7 mouse cellular contexts compared by ENCODE assay signal in genomic region chr2:91950275-91951085, GRCm38 (mm10). TPM values are rescaled to one million over a fixed set of nuclear protein-coding genes. Genes with fewer than 3 reads are reported as not detected.
DNase-seq lines count a peak whose midpoint lies in the region; ATAC-seq lines count a peak whose summit lies in the region.

No protein-coding gene starts in this region.

- 12% methylated on average over 15 of the region's 15 CpGs for WGBS in forebrain, embryonic 15.5 days
- WGBS in hindbrain, embryonic 14.5 days, result 17% methylated on average over 15 of the region's 15 CpGs
- 6% methylated on average over 15 of the region's 15 CpGs for WGBS in liver, embryonic 13.5 days (ENCODE audit: insufficient replicate concordance)

- H3K4me2 ChIP-seq in forebrain, embryonic 15.5 days (replicated peaks), result peak overlapping the region; percentile 30
- H3K4me2 ChIP-seq in hindbrain, embryonic 14.5 days (replicated peaks), result peak overlapping the region; percentile 29
- H3K4me2 ChIP-seq in liver, embryonic 13.5 days, result peak overlapping the region; percentile 81

- peak; percentile 73 for ATAC-seq in forebrain, embryonic 15.5 days (replicated peaks)
- ATAC-seq in hindbrain, embryonic 14.5 days (ENCODE audit: low FRiP score), result 0 out of 2 replicates have a peak, but pooled peaks have one; percentile 15
- ATAC-seq in liver, embryonic 13.5 days (ENCODE audit: low read depth), result peak; percentile 78

- H3K4me3 ChIP-seq in brown adipose tissue, adult 24 weeks (ENCODE audit: insufficient read depth, low read depth, low read length), result peak overlapping the region; percentile 54
- H3K4me3 ChIP-seq in forebrain, embryonic 15.5 days, result no peak overlapping the region
- H3K4me3 ChIP-seq in hindbrain, embryonic 14.5 days (replicated peaks; ENCODE audit: low read length), result no peak overlapping the region
- peak overlapping the region; percentile 63 for H3K4me3 ChIP-seq in liver, embryonic 13.5 days (replicated peaks)

- peak overlapping the region; percentile 22; the same call in 1 of the 2 replicates for H3K9ac ChIP-seq in forebrain, embryonic 15.5 days (replicated peaks)
- H3K9ac ChIP-seq in hindbrain, embryonic 14.5 days, result peak overlapping the region; percentile 39; the same call in 1 of the 2 replicates
- H3K9ac ChIP-seq in liver, embryonic 13.5 days, result peak overlapping the region; percentile 85

- H3K27me3 ChIP-seq in forebrain, embryonic 15.5 days, result no peaks in the 10 kb centered on the region
- H3K27me3 ChIP-seq in hindbrain, embryonic 14.5 days (ENCODE audit: control insufficient read depth, insufficient read depth, low read length), result no peaks in the 10 kb centered on the region
- no peaks in the 10 kb centered on the region for H3K27me3 ChIP-seq in liver, embryonic 13.5 days

- H3K4me1 ChIP-seq in brown adipose tissue, adult 24 weeks (ENCODE audit: control insufficient read depth, insufficient read depth, insufficient read length, low read length), result peaks cover 54% of the 10 kb centered on the region
- H3K4me1 ChIP-seq in forebrain, embryonic 15.5 days, result peaks cover 55% of the 10 kb centered on the region
- peaks cover 42% of the 10 kb centered on the region for H3K4me1 ChIP-seq in hindbrain, embryonic 14.5 days (replicated peaks; ENCODE audit: control insufficient read depth, insufficient read depth, low read length)
- H3K4me1 ChIP-seq in liver, embryonic 13.5 days (replicated peaks), result peaks cover 98% of the 10 kb centered on the region

- DNase-seq in MEL-GATA-1-ER (ENCODE audit: extremely low read depth, low read depth), result peak; percentile 84
- DNase-seq in hindbrain, embryonic 14.5 days (ENCODE audit: low spot score), result no peak
- peak; percentile 66 for DNase-seq in liver, embryonic 13.5 days
- peak; percentile 73 for DNase-seq in naive thymus-derived CD4-positive, alpha-beta T cell, adult 2 months (ENCODE audit: low read depth)
- DNase-seq in left cerebral cortex, adult 11 months (ENCODE audit: low spot score), result no peak

- no peaks in the 10 kb centered on the region for H3K9me3 ChIP-seq in forebrain, embryonic 15.5 days
- no peaks in the 10 kb centered on the region for H3K9me3 ChIP-seq in hindbrain, embryonic 14.5 days (ENCODE audit: control insufficient read depth, low read length)
- no peaks in the 10 kb centered on the region for H3K9me3 ChIP-seq in liver, embryonic 13.5 days (replicated peaks)

- H3K27ac ChIP-seq in brown adipose tissue, adult 24 weeks (replicated peaks; ENCODE audit: low read depth, low read length), result peak overlapping the region; percentile 71
- peak overlapping the region; percentile 84 for H3K27ac ChIP-seq in forebrain, embryonic 15.5 days (replicated peaks)
- peak overlapping the region; percentile 53 for H3K27ac ChIP-seq in hindbrain, embryonic 14.5 days
- H3K27ac ChIP-seq in liver, embryonic 13.5 days, result peak overlapping the region; percentile 97

- no peaks in the 10 kb centered on the region for H3K36me3 ChIP-seq in forebrain, embryonic 15.5 days
- no peaks in the 10 kb centered on the region for H3K36me3 ChIP-seq in hindbrain, embryonic 14.5 days (replicated peaks; ENCODE audit: control insufficient read depth, insufficient read depth)
- peaks cover 13% of the 10 kb centered on the region for H3K36me3 ChIP-seq in liver, embryonic 13.5 days

RNA-seq across cellular contexts. Expression of gene Gm9821, which starts 5.0 kb away (rescaled TPM):
- not detected in 2 replicates for polyA plus RNA-seq in brown adipose tissue, adult 24 weeks (2012; ENCODE audit: insufficient read depth, insufficient read length, missing spikeins)
- polyA plus RNA-seq in forebrain, embryonic 15.5 days (2015; fragmentation: Nextera tagmentation; extraction: Ambion mirVana), result 0.15 and 0.32 TPM in 2 replicates
- 0.39 TPM in 1 of 2 replicates, not detected in the other for polyA plus RNA-seq in hindbrain, embryonic 14.5 days (2014; fragmentation: Nextera tagmentation; extraction: Ambion mirVana)
- 0.80 and 0.89 TPM in 2 replicates for polyA plus RNA-seq in liver, embryonic 13.5 days (2015; fragmentation: Nextera tagmentation; extraction: Ambion mirVana)

RNA-seq across cellular contexts. Expression of gene Mdk, which starts 18.4 kb away (rescaled TPM):
- polyA plus RNA-seq in brown adipose tissue, adult 24 weeks (2012; ENCODE audit: insufficient read depth, insufficient read length, missing spikeins), result 1.8 TPM in 1 of 2 replicates, not detected in the other
- polyA plus RNA-seq in forebrain, embryonic 15.5 days (2015; fragmentation: Nextera tagmentation; extraction: Ambion mirVana), result 347 and 357 TPM in 2 replicates
- 154 and 171 TPM in 2 replicates for polyA plus RNA-seq in hindbrain, embryonic 14.5 days (2014; fragmentation: Nextera tagmentation; extraction: Ambion mirVana)
- polyA plus RNA-seq in liver, embryonic 13.5 days (2015; fragmentation: Nextera tagmentation; extraction: Ambion mirVana), result 50.1 and 52.2 TPM in 2 replicates

RNA-seq across cellular contexts. Expression of gene Chrm4, which starts 23.4 kb away (rescaled TPM):
- not detected in 2 replicates for polyA plus RNA-seq in brown adipose tissue, adult 24 weeks (2012; ENCODE audit: insufficient read depth, insufficient read length, missing spikeins)
- polyA plus RNA-seq in forebrain, embryonic 15.5 days (2015; fragmentation: Nextera tagmentation; extraction: Ambion mirVana), result 1.5 and 1.8 TPM in 2 replicates
- polyA plus RNA-seq in hindbrain, embryonic 14.5 days (2014; fragmentation: Nextera tagmentation; extraction: Ambion mirVana), result 0.52 and 0.67 TPM in 2 replicates
- polyA plus RNA-seq in liver, embryonic 13.5 days (2015; fragmentation: Nextera tagmentation; extraction: Ambion mirVana), result 0.07 and 0.09 TPM in 2 replicates

RNA-seq across cellular contexts. Expression of gene Dgkz, which starts 25.2 kb away (rescaled TPM):
- polyA plus RNA-seq in brown adipose tissue, adult 24 weeks (2012; ENCODE audit: insufficient read depth, insufficient read length, missing spikeins), result 8.1 and 11.2 TPM in 2 replicates
- polyA plus RNA-seq in forebrain, embryonic 15.5 days (2015; fragmentation: Nextera tagmentation; extraction: Ambion mirVana), result 27.6 and 28.2 TPM in 2 replicates
- 39.0 and 42.6 TPM in 2 replicates for polyA plus RNA-seq in hindbrain, embryonic 14.5 days (2014; fragmentation: Nextera tagmentation; extraction: Ambion mirVana)
- polyA plus RNA-seq in liver, embryonic 13.5 days (2015; fragmentation: Nextera tagmentation; extraction: Ambion mirVana), result 24.7 and 28.0 TPM in 2 replicates

Comparison
In these comparisons a context has a peak if more than half of its experiments do, and no peak if none do; other contexts are left out.
1. DNase-seq: peak in MEL-GATA-1-ER (single experiment), liver, embryonic 13.5 days (single experiment) and naive thymus-derived CD4-positive, alpha-beta T cell, adult 2 months (single experiment); none in hindbrain, embryonic 14.5 days (single experiment) and left cerebral cortex, adult 11 months (single experiment).
2. H3K4me3 ChIP-seq: peak in brown adipose tissue, adult 24 weeks (single experiment) and liver, embryonic 13.5 days (single experiment); none in forebrain, embryonic 15.5 days (single experiment) and hindbrain, embryonic 14.5 days (single experiment).
3. ATAC-seq: peak in every context shown above with its lines; median percentile 78 in liver, embryonic 13.5 days; 73 in forebrain, embryonic 15.5 days; 15 in hindbrain, embryonic 14.5 days.
4. H3K4me2 ChIP-seq: peak in every context shown above with its lines; median percentile 81 in liver, embryonic 13.5 days; 30 in forebrain, embryonic 15.5 days; 29 in hindbrain, embryonic 14.5 days.
5. H3K9ac ChIP-seq: peak in every context shown above with its lines; median percentile 85 in liver, embryonic 13.5 days; 39 in hindbrain, embryonic 14.5 days; 22 in forebrain, embryonic 15.5 days.
6. RNA of gene Mdk, which starts 18.4 kb away (polyA plus RNA-seq): 347 to 357 TPM in forebrain, embryonic 15.5 days, 154 to 171 TPM in hindbrain, embryonic 14.5 days and 50.1 to 52.2 TPM in liver, embryonic 13.5 days; 1.8 TPM in brown adipose tissue, adult 24 weeks; every median in the first group is over 10 times any median in the second.
7. Peak in every context shown above with its lines, with median percentiles within 50 percentile points of each other: H3K27ac ChIP-seq.